Mouse (Mus musculus): ENCODE results near the gene Stip1. TPM values are rescaled to one million over a fixed set of nuclear protein-coding genes. Genes with fewer than 3 reads are reported as not detected.

The Stip1 gene
- polyA plus RNA-seq, 1 experiment from 2014 or later, result 273 TPM

GRCm38 (mm10) chr19:6978639-6978974 lies 61.2 kb downstream of the Stip1 start:
- H3K4me1 ChIP-seq (replicated peaks), result peaks cover 53% of the 10 kb centered on the region
- no peaks in the 10 kb centered on the region for H3K9me3 ChIP-seq
- no peak for ATAC-seq
- H3K36me3 ChIP-seq, result peaks cover 34% of the 10 kb centered on the region
- H3K4me3 ChIP-seq (replicated peaks), result peak overlapping the region; percentile 65
- peak overlapping the region; percentile 97 for H3K27ac ChIP-seq
- 43% methylated on average over 3 of the region's 3 CpGs for WGBS
- H3K4me2 ChIP-seq (replicated peaks), result peak overlapping the region; percentile 87
- no peaks in the 10 kb centered on the region for H3K27me3 ChIP-seq
- H3K9ac ChIP-seq (replicated peaks), result peak overlapping the region; percentile 79

DNA sequence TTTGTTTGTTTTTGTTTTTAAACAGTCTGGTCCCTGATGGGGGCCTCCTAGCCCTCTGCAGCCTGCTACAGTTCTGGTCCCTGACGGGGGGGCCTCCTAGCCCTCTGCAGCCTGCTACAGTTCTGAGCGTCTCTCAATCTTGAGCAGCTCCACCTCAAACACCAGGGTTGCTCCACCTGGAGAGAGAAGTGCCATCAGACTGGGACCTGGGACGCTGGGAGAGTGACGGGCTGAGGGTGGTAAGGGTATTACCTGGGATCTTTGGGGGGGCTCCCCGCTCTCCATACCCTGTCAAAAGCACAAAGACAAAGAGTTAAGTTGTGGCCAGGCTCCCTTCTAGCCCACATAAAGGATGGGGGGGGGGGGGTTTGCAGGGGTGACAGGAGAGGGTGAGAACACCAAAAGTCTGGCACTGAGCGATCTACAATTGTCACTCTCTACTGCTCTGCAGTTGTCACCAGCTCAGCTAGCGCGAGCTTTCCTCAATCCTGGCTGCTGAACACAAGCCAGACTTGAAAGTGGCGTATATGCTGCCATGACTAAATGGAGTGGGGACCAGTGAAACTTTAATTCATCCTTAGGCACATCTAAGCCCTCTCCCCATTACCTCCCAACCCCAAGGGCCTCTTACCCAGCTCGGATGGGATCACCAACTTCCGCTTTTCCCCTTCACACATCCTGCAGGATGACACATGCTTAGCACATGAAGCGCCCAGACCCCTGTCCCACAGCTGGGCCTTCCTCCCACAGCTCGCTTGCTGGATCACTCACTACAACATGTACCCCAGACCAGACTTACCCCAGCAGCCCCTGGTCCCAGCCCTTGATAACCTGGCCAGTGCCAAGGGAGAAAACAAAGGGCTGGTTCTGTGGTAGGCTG lies 61.8 kb downstream of the Stip1 start:
- 86% methylated on average over 13 of the region's 13 CpGs for WGBS
- no peak for ATAC-seq

GRCm38 (mm10) chr19:6975537-6976521 lies 63.9 kb downstream of the Stip1 start, which contains the start of gene Plcb3:
TSS of gene Plcb3 (minus strand) at chr19:6976470.
- peak within 1 kb of the TSS; percentile 96 for H3K27ac ChIP-seq
- under 1% methylated on average over 16 of the region's 16 CpGs for WGBS
- peak within 1 kb of the TSS; percentile 88 for H3K9ac ChIP-seq (replicated peaks)
- peaks cover 22% of the 10 kb centered on the region for H3K36me3 ChIP-seq
- H3K4me3 ChIP-seq (replicated peaks), result peak within 1 kb of the TSS; percentile 82
- no peaks in the 10 kb centered on the region for H3K9me3 ChIP-seq
- peaks cover 47% of the 10 kb centered on the region for H3K4me1 ChIP-seq (replicated peaks)
- peaks cover 9% of the 10 kb centered on the region for H3K27me3 ChIP-seq
- ATAC-seq, result peak; percentile 1; the same call in 1 of the 2 replicates
- H3K4me2 ChIP-seq (replicated peaks), result peak within 1 kb of the TSS; percentile 87

More for the DNA sequence above, 61.8 kb downstream of the Stip1 start:
- Histone ChIP-seq H3K4me1 (replicated peaks) (peaks cover 53% of the 10 kb centered on the region), H3K4me2 (replicated peaks) (peak overlapping the region; percentile 87), H3K4me3 (replicated peaks) (peak overlapping the region; percentile 65), H3K27me3 (no peaks in the 10 kb centered on the region), H3K36me3 (peaks cover 30% of the 10 kb centered on the region), H3K9me3 (no peaks in the 10 kb centered on the region), H3K9ac (replicated peaks) (peak overlapping the region; percentile 79), H3K27ac (peak overlapping the region; percentile 97)

DNA sequence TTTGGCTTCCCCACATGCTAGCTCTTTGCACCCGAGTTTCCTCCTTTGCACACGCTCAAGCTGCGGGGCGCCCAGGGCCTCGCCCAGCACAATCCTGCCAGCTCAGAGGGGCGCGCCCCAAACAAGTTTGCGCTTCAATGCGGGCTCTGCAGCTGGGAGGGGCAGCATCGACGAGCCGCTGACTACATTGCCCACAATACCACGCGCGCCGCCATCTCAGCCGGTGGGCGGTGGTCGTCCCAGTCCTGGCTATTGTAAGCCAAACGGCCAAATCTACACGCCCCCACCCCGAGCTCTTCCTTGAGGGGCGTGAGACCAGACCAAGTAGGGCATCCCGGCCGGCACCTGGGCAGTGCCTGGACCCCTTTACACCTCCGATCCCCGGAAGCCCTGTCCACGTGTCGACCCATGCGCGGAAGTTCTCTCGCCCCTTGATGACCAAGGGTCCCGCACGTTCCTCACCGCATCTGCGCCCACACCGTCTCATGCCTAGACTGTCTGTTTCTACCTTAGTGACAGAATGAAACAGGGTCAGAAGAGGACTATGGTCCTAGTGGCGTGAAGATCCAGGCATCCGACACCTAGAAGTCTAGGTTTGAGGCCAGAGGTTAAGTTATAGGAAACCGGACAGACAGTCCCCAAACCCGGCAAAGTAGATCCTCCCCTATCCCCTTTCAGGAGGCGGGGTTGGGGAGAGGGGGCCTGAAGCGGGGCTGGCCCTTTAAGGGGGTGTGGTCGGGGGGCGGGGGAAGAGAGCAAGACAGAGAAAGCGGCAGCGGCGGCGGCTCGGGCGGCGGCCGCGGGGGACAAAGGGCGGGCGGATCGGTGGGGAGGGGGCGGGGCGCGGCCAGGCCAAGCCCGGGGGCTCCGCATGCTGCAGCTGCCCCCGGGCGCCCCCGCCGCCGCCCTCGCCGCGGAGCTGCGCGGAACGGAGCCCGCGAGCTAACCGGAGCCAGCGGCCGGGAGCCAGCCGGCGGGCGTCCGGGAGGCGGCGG lies 65.3 kb downstream of the Stip1 start, which contains the start of gene Ppp1r14b:
Ppp1r14b (plus strand) TSS at position 758 of the 995 bp plus-strand sequence.
- peaks cover 22% of the 10 kb centered on the region for H3K36me3 ChIP-seq
- peak within 1 kb of the TSS; percentile 87 for H3K4me2 ChIP-seq (replicated peaks)
- H3K27ac ChIP-seq, result peak within 1 kb of the TSS; percentile 96
- peak within 1 kb of the TSS; percentile 88 for H3K9ac ChIP-seq (replicated peaks)
- peak; percentile 65 for ATAC-seq
- H3K27me3 ChIP-seq, result peaks cover 22% of the 10 kb centered on the region
- H3K4me1 ChIP-seq (replicated peaks), result peaks cover 55% of the 10 kb centered on the region
- H3K4me3 ChIP-seq (replicated peaks), result peak within 1 kb of the TSS; percentile 82
- under 1% methylated on average over 53 of the region's 84 CpGs for WGBS
- H3K9me3 ChIP-seq, result no peaks in the 10 kb centered on the region

- Histone ChIP-seq H3K27me3 (peaks cover 30% of the 10 kb centered on the region), H3K9me3 (no peaks in the 10 kb centered on the region), H3K27ac (0 out of 2 replicates have a peak overlapping the region, but pooled peaks have one; percentile 96), H3K4me3 (replicated peaks) (peak overlapping the region; percentile 82), H3K9ac (replicated peaks) (peak overlapping the region; percentile 88), H3K4me2 (replicated peaks) (peak overlapping the region; percentile 87), H3K36me3 (peaks cover 22% of the 10 kb centered on the region), H3K4me1 (replicated peaks) (peaks cover 50% of the 10 kb centered on the region)
- 35% methylated on average over 12 of the region's 12 CpGs for WGBS
- ATAC-seq, result no peak
These were observed 66.1 kb downstream of the Stip1 start for GRCm38 (mm10) chr19:6973581-6974190.

GRCm38 (mm10) chr19:6972247-6972917 lies 67.4 kb downstream of the Stip1 start:
- H3K4me3 ChIP-seq (replicated peaks), result no peak overlapping the region
- no peak overlapping the region for H3K27ac ChIP-seq
- no peak overlapping the region for H3K9ac ChIP-seq (replicated peaks)
- peaks cover 40% of the 10 kb centered on the region for H3K27me3 ChIP-seq
- H3K9me3 ChIP-seq, result no peaks in the 10 kb centered on the region
- H3K4me1 ChIP-seq (replicated peaks), result peaks cover 37% of the 10 kb centered on the region
- no peak overlapping the region for H3K4me2 ChIP-seq (replicated peaks)
- ATAC-seq, result no peak
- peaks cover 9% of the 10 kb centered on the region for H3K36me3 ChIP-seq
- WGBS, result 82% methylated on average over 13 of the region's 13 CpGs

DNA sequence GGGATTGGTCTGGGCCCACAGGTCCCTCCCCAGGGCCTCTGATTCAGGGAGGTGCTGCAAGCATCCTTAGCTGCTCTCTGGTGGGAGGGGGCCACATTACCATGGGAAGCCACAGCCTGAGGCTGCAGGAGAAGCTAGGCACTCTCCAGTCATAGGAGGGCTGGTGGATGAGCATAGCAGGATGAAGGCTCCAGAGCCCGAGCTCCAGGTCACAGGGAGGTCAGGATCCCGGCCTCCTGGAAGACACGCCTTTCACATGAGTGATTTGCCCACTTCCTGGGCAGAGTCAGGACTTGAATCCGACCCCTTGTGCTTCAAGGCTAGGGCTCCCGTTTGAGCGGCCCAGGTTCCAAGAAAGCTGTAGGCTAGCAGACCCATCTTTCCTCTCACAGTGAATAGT lies 68.1 kb downstream of the Stip1 start:
- WGBS, result 59% methylated on average over 6 of the region's 6 CpGs
- Histone ChIP-seq H3K9ac (replicated peaks) (0 out of 2 replicates have a peak overlapping the region, but pooled peaks have one; percentile 14), H3K4me2 (replicated peaks) (no peak overlapping the region), H3K9me3 (no peaks in the 10 kb centered on the region), H3K27ac (no peak overlapping the region), H3K36me3 (peaks cover 2% of the 10 kb centered on the region), H3K4me1 (replicated peaks) (peaks cover 29% of the 10 kb centered on the region), H3K27me3 (peaks cover 40% of the 10 kb centered on the region), H3K4me3 (replicated peaks) (no peak overlapping the region)
- ATAC-seq, result no peak

Other genes with a start within 250 kb of the Stip1 start
- gene Rps6ka4, start 199.3 kb downstream of the Stip1 start, polyA plus RNA-seq (2015; fragmentation: Nextera tagmentation; extraction: Ambion mirVana), result 4.9 and 5.4 TPM in 2 replicates
- gene Ccdc88b, start 181.8 kb downstream of the Stip1 start, polyA plus RNA-seq (2015; fragmentation: Nextera tagmentation; extraction: Ambion mirVana), result 0.22 and 0.51 TPM in 2 replicates
- gene Trmt112, start 130.3 kb downstream of the Stip1 start, polyA plus RNA-seq (2015; fragmentation: Nextera tagmentation; extraction: Ambion mirVana), result 136 and 139 TPM in 2 replicates
- gene Prdx5, start 129.9 kb downstream of the Stip1 start, polyA plus RNA-seq (2015; fragmentation: Nextera tagmentation; extraction: Ambion mirVana), result 231 and 236 TPM in 2 replicates
- gene Esrra, start 118.2 kb downstream of the Stip1 start, polyA plus RNA-seq (2015; fragmentation: Nextera tagmentation; extraction: Ambion mirVana), result 14.5 and 18.3 TPM in 2 replicates
- gene Catsperz, start 114.6 kb downstream of the Stip1 start, polyA plus RNA-seq (2015; fragmentation: Nextera tagmentation; extraction: Ambion mirVana), result 0.55 TPM in 1 of 2 replicates, not detected in the other
- 0.28 and 0.79 TPM in 2 replicates for gene Kcnk4, start 105.5 kb downstream of the Stip1 start, polyA plus RNA-seq (2015; fragmentation: Nextera tagmentation; extraction: Ambion mirVana)
- 75.5 and 84.3 TPM in 2 replicates for gene Bad, start 98.1 kb downstream of the Stip1 start, polyA plus RNA-seq (2015; fragmentation: Nextera tagmentation; extraction: Ambion mirVana)
- gene Gpr137, start 97.5 kb downstream of the Stip1 start, polyA plus RNA-seq (2015; fragmentation: Nextera tagmentation; extraction: Ambion mirVana), result 46.1 and 50.3 TPM in 2 replicates
- gene Ppp1r14b, start 65.0 kb downstream of the Stip1 start, polyA plus RNA-seq (2015; fragmentation: Nextera tagmentation; extraction: Ambion mirVana), result 116 and 151 TPM in 2 replicates
- 9.6 and 11.6 TPM in 2 replicates for gene Plcb3, start 63.5 kb downstream of the Stip1 start, polyA plus RNA-seq (2015; fragmentation: Nextera tagmentation; extraction: Ambion mirVana)
- gene Fkbp2, start 59.5 kb downstream of the Stip1 start, polyA plus RNA-seq (2015; fragmentation: Nextera tagmentation; extraction: Ambion mirVana), result 88.5 and 100 TPM in 2 replicates
- gene Vegfb, start 52.3 kb downstream of the Stip1 start, polyA plus RNA-seq (2015; fragmentation: Nextera tagmentation; extraction: Ambion mirVana), result 23.2 and 28.3 TPM in 2 replicates
- gene Dnajc4, start 47.4 kb downstream of the Stip1 start, polyA plus RNA-seq (2015; fragmentation: Nextera tagmentation; extraction: Ambion mirVana), result 24.2 and 25.4 TPM in 2 replicates
- gene Nudt22, start 43.9 kb downstream of the Stip1 start, polyA plus RNA-seq (2015; fragmentation: Nextera tagmentation; extraction: Ambion mirVana), result 20.2 and 21.7 TPM in 2 replicates
- gene Trpt1, start 43.8 kb downstream of the Stip1 start, polyA plus RNA-seq (2015; fragmentation: Nextera tagmentation; extraction: Ambion mirVana), result 15.6 and 15.8 TPM in 2 replicates
- 3.9 and 4.8 TPM in 2 replicates for gene Fermt3, start 20.5 kb downstream of the Stip1 start, polyA plus RNA-seq (2015; fragmentation: Nextera tagmentation; extraction: Ambion mirVana)
- 2.9 and 3.0 TPM in 2 replicates for gene Macrod1, start 16.8 kb upstream of the Stip1 start, polyA plus RNA-seq (2015; fragmentation: Nextera tagmentation; extraction: Ambion mirVana)
- gene Flrt1, start 65.8 kb upstream of the Stip1 start, polyA plus RNA-seq (2015; fragmentation: Nextera tagmentation; extraction: Ambion mirVana), result 8.3 and 9.2 TPM in 2 replicates
- 247 and 260 TPM in 2 replicates for gene Otub1, start 166.3 kb upstream of the Stip1 start, polyA plus RNA-seq (2015; fragmentation: Nextera tagmentation; extraction: Ambion mirVana)
- 750 and 771 TPM in 2 replicates for gene Cox8a, start 177.6 kb upstream of the Stip1 start, polyA plus RNA-seq (2015; fragmentation: Nextera tagmentation; extraction: Ambion mirVana)
- 73.7 and 74.6 TPM in 2 replicates for gene Naa40, start 201.2 kb upstream of the Stip1 start, polyA plus RNA-seq (2015; fragmentation: Nextera tagmentation; extraction: Ambion mirVana)
- 41.1 and 52.8 TPM in 2 replicates for gene Rcor2, start 227.4 kb upstream of the Stip1 start, polyA plus RNA-seq (2015; fragmentation: Nextera tagmentation; extraction: Ambion mirVana)